Mouse (Mus musculus) G1E (cell line): ENCODE results near the gene Relch.

Source experiments
- CTCF ChIP-seq: IDR thresholded peaks from 2 replicates; pipeline ENCODE4 v1.5.1; 2012; ENCODE audit warnings: low read depth, low read length, inconsistent platforms, mixed read lengths
- GATA1 ChIP-seq: IDR thresholded peaks from 2 replicates; pipeline ENCODE4 v1.6.1; 2012; ENCODE audit warnings: borderline replicate concordance, low read length, inconsistent platforms, mixed read lengths
- POLR2AphosphoS5 ChIP-seq: IDR thresholded peaks from 2 replicates; pipeline ENCODE4 v1.6.1; 2012; ENCODE audit warnings: low read depth, low read length, inconsistent platforms; ENCODE audit not compliant: insufficient replicate concordance
- TAL1 ChIP-seq: conservative IDR thresholded peaks from 2 replicates; pipeline ENCODE4 v1.6.1; 2012; ENCODE audit warnings: low read depth, low read length, inconsistent platforms, mixed read lengths

DNA sequence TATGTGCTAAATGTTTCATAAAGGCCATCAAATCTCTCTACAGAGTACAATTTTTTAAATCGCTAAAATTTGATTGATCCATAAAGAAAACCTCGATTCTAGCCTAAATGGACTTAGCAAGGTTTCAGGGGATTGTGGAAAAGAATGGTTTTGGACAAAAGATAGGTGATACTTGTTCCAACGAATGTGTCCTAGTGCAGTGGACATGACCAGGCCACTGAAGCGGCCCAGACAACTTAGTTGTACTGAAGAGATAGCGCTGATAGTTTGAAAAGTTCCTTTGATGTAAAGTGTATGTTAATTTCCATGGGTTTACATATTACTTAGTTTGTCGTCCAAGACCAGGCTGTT is 866 bp upstream of the Relch start:
- TF ChIP-seq CTCF (no peak), TAL1 (no peak), GATA1 (no peak), POLR2AphosphoS5 (no peak)
